Mouse (Mus musculus) liver, embryonic 14.5 days (tissue): Measurements from ENCODE around the gene Rtn2. TPM values are rescaled to one million over a fixed set of nuclear protein-coding genes. Genes with fewer than 3 reads are reported as not detected.

Experiments used
- ATAC-seq: fragments of 200-750 bp; cut with Nextera tagmentation; 2 replicates; pipeline ENCODE4 v1.8.0; 2017; ENCODE audit warnings: moderate number of reproducible peaks, mild to moderate bottlenecking, moderate library complexity; ENCODE audit not compliant: insufficient read depth
- DNase-seq, 3 experiments: peaks; one replicate each; pipeline ENCODE4 v3.0.0-alpha.2; 2012 to 2013; ENCODE audit warnings: low read depth in 3 of 3, low spot score in 3 of 3
- H3K27ac ChIP-seq: fragments of 300-500 bp; sonication (generic); 2 replicates; pipeline ENCODE4 v1.5.1; 2014; ENCODE audit warnings: moderate library complexity, mild to moderate bottlenecking, control low read depth, inconsistent platforms
- H3K27me3 ChIP-seq: fragments of 300-500 bp; sonication (generic); 2 replicates; pipeline ENCODE4 v1.6.1; 2014; ENCODE audit warnings: mild to moderate bottlenecking, low read length, moderate library complexity; ENCODE audit not compliant: control insufficient read depth, insufficient read depth
- H3K36me3 ChIP-seq: fragments of 300-500 bp; sonication (generic); replicated peaks from 2 replicates; pipeline ENCODE4 v1.6.1; 2014; ENCODE audit warnings: low read depth; ENCODE audit not compliant: control insufficient read depth, insufficient read depth
- H3K4me1 ChIP-seq, 2 experiments: fragments of 200-500 bp in 1 of 2; fragments of 300-500 bp in 1 of 2; sonication (generic) in 1 of 2; replicated peaks; 2 replicates each; pipeline ENCODE4 v1.6.1; 2012 to 2014; ENCODE audit warnings: antibody characterized with exemption in 1 of 2, inconsistent platforms in 1 of 2, low read length in 1 of 2; ENCODE audit not compliant: control insufficient read depth in 2 of 2, insufficient read depth in 2 of 2
- H3K4me2 ChIP-seq: fragments of 300-500 bp; sonication (generic); 2 replicates; pipeline ENCODE4 v1.6.1; 2014; ENCODE audit warnings: low read depth, mild to moderate bottlenecking, control low read depth, moderate library complexity
- H3K4me3 ChIP-seq, 2 experiments: fragments of 200-500 bp in 1 of 2; fragments of 300-500 bp in 1 of 2; sonication (generic) in 1 of 2; 2 replicates each; pipeline ENCODE4 v1.5.1; 2012 to 2014; ENCODE audit warnings: low read depth in 2 of 2, low read length in 2 of 2, mild to moderate bottlenecking in 2 of 2, control low read depth in 1 of 2, inconsistent platforms in 1 of 2, moderate library complexity in 1 of 2; ENCODE audit not compliant: insufficient read depth in 1 of 2
- H3K9ac ChIP-seq: fragments of 300-500 bp; sonication (generic); replicated peaks from 2 replicates; pipeline ENCODE4 v1.6.1; 2014; ENCODE audit warnings: mild to moderate bottlenecking, control low read depth, moderate library complexity
- H3K9me3 ChIP-seq: fragments of 300-500 bp; sonication (generic); 2 replicates; pipeline ENCODE4 v1.6.1; 2016; ENCODE audit warnings: low read length, mixed read lengths; ENCODE audit not compliant: control insufficient read depth
- CTCF ChIP-seq: IDR thresholded peaks from 2 replicates; pipeline ENCODE4 v1.5.1; 2016; ENCODE audit warnings: antibody characterized with exemption, low read depth, control low read depth
- EP300 ChIP-seq: IDR thresholded peaks from 2 replicates; pipeline ENCODE4 v1.6.1; 2016; ENCODE audit warnings: antibody characterized with exemption, low read depth
- WGBS: fragments of 180-500 bp; shearing (Covaris S2); extraction: QIAGEN DNeasy Blood & Tissue Kit; methylation state at CpG from one replicate; pipeline ENCODE4 v1.1.7; 2014; ENCODE audit not compliant: insufficient replicate concordance; 5-methylcytosine and 5-hydroxymethylcytosine counted together
- polyA plus RNA-seq, 2 experiments: library from polyadenylated mRNA; depleted of rRNA in 1 of 2; stranded (reverse) in 1 of 2; unstranded in 1 of 2; fragments of >200 nt; fragmentation: Nextera tagmentation in 1 of 2; extraction: Ambion mirVana in 1 of 2; gene quantifications; 2 replicates each; pipeline versions ENCODE4 v1.2.1 to v1.2.3; 2012 to 2014

Rtn2 gene
- polyA plus RNA-seq, 2 experiments, result 2.6 to 2.9 TPM

GRCm38 (mm10) chr7:19265928-19266822 lies 16.2 kb upstream of the Rtn2 start:
- peak overlapping the region; percentile 52 for H3K9ac ChIP-seq
- H3K27me3 ChIP-seq, result no peaks in the 10 kb centered on the region
- peak overlapping the region; percentile 72 for H3K4me2 ChIP-seq
- H3K36me3 ChIP-seq, result peaks cover 27% of the 10 kb centered on the region
- no peak for ATAC-seq
- no peaks in the 10 kb centered on the region for H3K9me3 ChIP-seq
- H3K27ac ChIP-seq, result peak overlapping the region; percentile 62
- peaks cover 52 to 54% of the 10 kb centered on the region in 2 experiments for H3K4me1 ChIP-seq
- WGBS, result 31% methylated on average over 10 of the region's 10 CpGs
- DNase-seq, result no peak
- 0 out of 4 replicates have a peak overlapping the region, but pooled peaks of 1 of the 2 experiments have one; percentile 3 for H3K4me3 ChIP-seq
- no peak for TF ChIP-seq CTCF
- no peak for TF ChIP-seq EP300

GRCm38 (mm10) chr7:19267051-19267450 lies 15.4 kb upstream of the Rtn2 start:
- ATAC-seq (no peak), DNase-seq (no peak)
- H3K9me3 ChIP-seq, result no peaks in the 10 kb centered on the region
- H3K36me3 ChIP-seq, result peaks cover 20% of the 10 kb centered on the region
- H3K4me2 ChIP-seq, result peak overlapping the region; percentile 72
- no peaks in the 10 kb centered on the region for H3K27me3 ChIP-seq
- 0 out of 4 replicates have a peak overlapping the region, but pooled peaks of 1 of the 2 experiments have one; percentile 4 for H3K4me3 ChIP-seq
- TF ChIP-seq EP300, result no peak
- no peak for TF ChIP-seq CTCF
- H3K27ac ChIP-seq, result peak overlapping the region; percentile 62
- peaks cover 52 to 54% of the 10 kb centered on the region in 2 experiments for H3K4me1 ChIP-seq
- H3K9ac ChIP-seq, result peak overlapping the region; percentile 2
- 44% methylated on average over 10 of the region's 10 CpGs for WGBS

GRCm38 (mm10) chr7:19268993-19269681 lies 13.3 kb upstream of the Rtn2 start:
- H3K4me2 ChIP-seq, result peak overlapping the region; percentile 100
- TF ChIP-seq EP300 (no peak), CTCF (no peak)
- H3K36me3 ChIP-seq, result peaks cover 4% of the 10 kb centered on the region
- H3K4me1 ChIP-seq, result peaks cover 56 to 58% of the 10 kb centered on the region in 2 experiments
- peak overlapping the region; percentile 94 for H3K27ac ChIP-seq
- no peak for ATAC-seq
- H3K9me3 ChIP-seq, result no peaks in the 10 kb centered on the region
- H3K4me3 ChIP-seq, result peak overlapping the region; percentile 93 to 98
- DNase-seq, result no peak
- H3K9ac ChIP-seq, result peak overlapping the region; percentile 97
- H3K27me3 ChIP-seq, result no peaks in the 10 kb centered on the region
- 33% methylated on average over 10 of the region's 10 CpGs for WGBS

GRCm38 (mm10) chr7:19269721-19270441 lies 12.5 kb upstream of the Rtn2 start:
- DNase-seq, result no peak
- 0% methylated on average over 18 of the region's 19 CpGs for WGBS
- Histone ChIP-seq H3K27me3 (no peaks in the 10 kb centered on the region), H3K9ac (peak overlapping the region; percentile 97), H3K4me3 (peak overlapping the region; percentile 93 to 98), H3K4me2 (peak overlapping the region; percentile 100), H3K9me3 (no peaks in the 10 kb centered on the region), H3K27ac (peak overlapping the region; percentile 94), H3K4me1 (peaks cover 49 to 51% of the 10 kb centered on the region in 2 experiments), H3K36me3 (no peaks in the 10 kb centered on the region; the same call in 1 of the 2 replicates)
- TF ChIP-seq EP300 (no peak), CTCF (no peak)
- peak; percentile 2; the same call in 1 of the 2 replicates for ATAC-seq
